Mouse (Mus musculus) central nervous system, embryonic 14 days (tissue): Measurements from ENCODE around the gene N6amt1. TPM values are rescaled to one million over a fixed set of nuclear protein-coding genes. Genes with fewer than 3 reads are reported as not detected.

Experiments used
- polyA plus RNA-seq: library from polyadenylated mRNA; depleted of rRNA; stranded (reverse); fragments of >200 nt; gene quantifications from 2 replicates; pipeline ENCODE4 v1.2.3, GENCODE M21; 2012; rRNA removed

The N6amt1 gene
- 17.2 and 19.7 TPM in 2 replicates for polyA plus RNA-seq

GRCm38 (mm10) chr16:87354075-87354583, at the start of gene N6amt1:
Gene N6amt1 (plus strand): TSS chr16:87354185.

Other genes with a start within 250 kb of the N6amt1 start
- gene Ltn1, start 78.4 kb downstream of the N6amt1 start, polyA plus RNA-seq, result 15.2 and 16.7 TPM in 2 replicates
- gene Rwdd2b, start 86.4 kb downstream of the N6amt1 start, polyA plus RNA-seq, result 9.0 and 9.1 TPM in 2 replicates
- gene Usp16, start 100.5 kb downstream of the N6amt1 start, polyA plus RNA-seq, result 57.5 and 58.9 TPM in 2 replicates
- gene Cct8, start 141.7 kb downstream of the N6amt1 start, polyA plus RNA-seq, result 216 and 220 TPM in 2 replicates
- gene Map3k7cl, start 199.1 kb downstream of the N6amt1 start, polyA plus RNA-seq, result 0.42 and 1.3 TPM in 2 replicates